Mouse (Mus musculus) gastrocnemius, postnatal 4 days (tissue): ENCODE data around the gene Hist2h2ac. TPM values are rescaled to one million over a fixed set of nuclear protein-coding genes. Genes with fewer than 3 reads are reported as not detected.
"Not testable (repeated sequence)": the region's sequence is repeated elsewhere in the genome, so short reads cannot be mapped to it uniquely, and the experiment has no call there.

ENCODE experiments used
- DNase-seq, 2 experiments: peaks; one replicate each; pipeline ENCODE4 v3.0.0; 2021 to 2022; ENCODE audit warnings: low spot score in 2 of 2, mixed read lengths in 2 of 2
- total RNA-seq, 2 experiments: library from RNA; stranded (reverse); gene quantifications; 2 replicates each; pipeline ENCODE4 v1.2.3; 2021

Gene Hist2h2ac
- total RNA-seq, 2 experiments from 2014 or later: 126 to 168 TPM

DNA sequence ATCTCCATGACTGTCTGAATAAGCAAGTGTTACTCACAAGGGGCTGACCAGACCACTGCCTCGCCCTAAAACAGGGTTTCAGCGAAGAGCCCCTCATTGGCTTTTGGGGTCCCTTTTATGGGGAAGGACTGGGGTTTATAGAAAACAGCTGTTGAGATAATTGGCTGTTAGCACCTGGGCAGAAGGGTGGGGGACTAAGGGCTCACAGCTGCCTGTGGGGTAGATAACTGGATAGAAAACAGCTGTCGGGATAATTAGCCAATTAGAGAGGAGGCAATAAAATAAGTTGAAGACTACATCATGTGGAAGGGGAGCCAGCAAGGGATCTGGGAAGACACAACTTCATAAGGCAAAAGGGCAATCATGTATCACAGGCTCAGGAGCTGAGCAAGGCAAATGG, 30.2 kb upstream of the Hist2h2ac start:
- no peak for DNase-seq

DNA sequence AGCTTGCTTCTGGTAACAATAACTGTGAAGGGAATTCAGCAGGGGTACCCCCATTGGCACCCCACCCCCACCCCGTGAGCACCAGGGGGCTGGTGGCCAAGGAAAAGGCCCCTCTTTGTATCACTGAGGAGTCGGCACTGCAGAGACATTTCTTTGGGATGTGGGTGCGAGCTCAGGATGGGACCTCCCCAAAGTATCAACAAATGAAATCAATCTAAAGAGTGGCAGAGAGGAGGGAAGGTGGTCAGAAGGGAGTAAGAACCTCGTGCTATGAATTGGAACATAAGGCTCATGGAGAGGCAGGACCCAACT, 28.3 kb upstream of the Hist2h2ac start:
- DNase-seq: no peak

DNA sequence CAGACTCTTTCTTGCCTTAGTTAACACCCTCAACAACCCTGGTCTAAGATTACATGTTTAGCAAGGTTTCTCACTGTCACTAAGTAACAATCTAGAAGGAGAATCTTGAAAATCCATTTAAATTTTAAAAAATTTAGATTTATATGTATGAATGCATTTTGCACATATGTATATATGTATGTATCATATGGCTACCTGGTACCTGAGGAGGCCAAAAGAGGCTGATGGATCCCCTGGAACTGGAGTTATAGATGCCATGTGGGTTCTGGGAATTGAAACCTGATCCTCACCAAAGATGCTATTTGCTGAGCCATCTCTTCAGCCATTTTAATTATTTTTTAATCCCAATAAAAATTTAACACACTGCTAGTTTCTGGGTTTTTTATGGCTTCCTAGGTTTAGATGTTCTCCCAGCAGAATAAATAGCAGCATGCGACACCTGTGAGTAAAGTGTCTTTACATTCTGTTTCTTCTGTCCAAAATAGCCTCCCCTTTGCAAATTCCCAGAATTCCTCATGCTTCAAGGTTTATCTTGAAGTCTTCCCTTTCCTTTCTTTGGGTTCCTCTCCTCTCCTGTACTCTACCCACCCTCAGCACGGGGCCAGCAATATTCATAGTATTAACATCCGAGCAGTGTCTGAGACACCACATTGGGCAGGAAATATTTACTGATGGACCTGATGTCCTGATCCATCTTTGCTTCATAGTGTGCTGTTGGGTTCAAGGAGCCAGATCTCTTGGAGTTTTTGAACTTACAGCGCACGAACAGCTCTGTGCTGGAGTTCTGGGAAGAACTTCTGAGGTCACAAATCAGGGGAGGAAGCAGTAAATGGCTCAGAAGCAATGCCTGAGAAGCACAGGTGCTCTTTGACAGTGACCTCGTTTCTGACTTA, 27.7 kb upstream of the Hist2h2ac start:
- no peak for DNase-seq

DNA sequence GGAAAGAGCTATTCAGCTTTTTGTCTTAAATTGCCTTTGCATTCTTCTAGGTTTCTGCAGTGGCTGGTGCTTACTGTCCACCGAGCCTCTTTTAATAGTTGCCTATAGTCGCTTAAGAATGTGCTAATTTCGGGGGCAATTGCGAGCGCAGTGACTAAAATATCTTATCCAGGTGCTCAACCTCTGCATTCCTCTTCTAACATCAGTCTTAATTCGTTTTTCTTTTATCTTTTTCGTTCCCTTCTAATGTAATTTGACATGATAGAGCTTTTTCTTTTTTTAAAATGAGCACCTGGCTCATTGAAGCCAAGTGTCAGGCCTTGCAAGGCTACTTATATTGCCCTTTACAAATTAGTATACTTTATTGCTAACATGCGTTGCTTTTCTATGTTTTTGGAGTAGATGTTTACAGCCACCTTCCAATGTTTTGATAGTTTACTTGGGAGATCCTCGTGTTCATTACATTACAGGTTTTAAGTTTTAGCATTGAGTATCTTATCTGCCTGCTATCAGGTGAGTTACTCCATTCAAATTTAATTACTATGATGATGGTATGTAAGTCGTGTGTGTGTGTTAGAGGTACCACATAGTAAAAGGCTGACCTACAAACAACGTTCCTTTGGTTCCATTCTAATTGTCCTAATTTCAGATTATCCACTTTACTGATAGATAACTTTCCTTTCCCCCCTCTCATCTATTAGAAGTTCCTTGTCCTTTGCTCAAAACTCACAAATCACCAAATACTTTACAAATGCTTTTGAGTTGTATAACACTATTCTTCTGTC, 26.9 kb upstream of the Hist2h2ac start:
- DNase-seq: no peak

DNA sequence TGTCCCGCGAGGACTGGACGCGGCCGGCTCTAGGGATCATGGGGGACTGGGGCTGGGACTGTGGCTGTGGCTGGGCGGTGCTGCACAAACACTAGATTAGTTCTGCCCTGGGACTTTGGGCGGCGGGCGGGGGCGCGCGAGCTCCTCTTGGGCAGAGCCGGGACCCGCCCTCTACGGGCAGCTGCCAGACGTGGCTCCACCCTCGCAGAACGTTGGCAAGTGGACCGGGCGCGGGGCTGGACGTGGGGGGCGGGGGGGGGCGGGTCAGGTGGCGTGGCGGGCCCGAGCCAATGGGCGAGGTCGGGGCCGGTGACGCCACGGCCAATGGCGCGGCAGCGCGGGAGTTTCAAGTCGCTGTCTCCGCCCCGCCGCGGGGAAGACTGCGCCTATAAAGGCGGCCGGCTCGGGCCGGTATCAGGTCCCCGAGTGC, 25.8 kb upstream of the Hist2h2ac start, which contains the start of gene Hist2h3c1:
Gene Hist2h3c1 (plus strand): TSS at position 259 of the 430 bp plus-strand sequence.
- DNase-seq: not testable (repeated sequence)

DNA sequence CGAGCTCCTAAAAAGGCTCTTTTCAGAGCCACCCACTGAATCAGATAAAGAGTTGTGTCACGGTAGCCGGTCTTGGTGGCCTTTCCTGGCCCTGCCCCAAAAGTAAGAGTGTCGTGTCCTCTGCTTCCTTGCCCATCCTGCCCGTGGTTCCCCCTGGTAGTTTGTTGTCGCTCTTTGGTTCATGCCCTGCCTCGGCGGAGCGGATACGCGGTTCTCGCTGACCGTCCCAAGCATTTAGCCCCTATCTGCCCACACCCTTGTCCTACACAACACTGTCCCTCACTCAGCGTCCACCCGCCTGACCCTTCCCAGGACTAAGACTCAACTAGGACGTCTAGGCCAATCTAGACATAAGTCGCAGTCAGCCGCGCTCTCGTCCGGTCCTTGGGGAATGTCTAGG, 25.3 kb upstream of the Hist2h2ac start:
- not testable (repeated sequence) for DNase-seq

DNA sequence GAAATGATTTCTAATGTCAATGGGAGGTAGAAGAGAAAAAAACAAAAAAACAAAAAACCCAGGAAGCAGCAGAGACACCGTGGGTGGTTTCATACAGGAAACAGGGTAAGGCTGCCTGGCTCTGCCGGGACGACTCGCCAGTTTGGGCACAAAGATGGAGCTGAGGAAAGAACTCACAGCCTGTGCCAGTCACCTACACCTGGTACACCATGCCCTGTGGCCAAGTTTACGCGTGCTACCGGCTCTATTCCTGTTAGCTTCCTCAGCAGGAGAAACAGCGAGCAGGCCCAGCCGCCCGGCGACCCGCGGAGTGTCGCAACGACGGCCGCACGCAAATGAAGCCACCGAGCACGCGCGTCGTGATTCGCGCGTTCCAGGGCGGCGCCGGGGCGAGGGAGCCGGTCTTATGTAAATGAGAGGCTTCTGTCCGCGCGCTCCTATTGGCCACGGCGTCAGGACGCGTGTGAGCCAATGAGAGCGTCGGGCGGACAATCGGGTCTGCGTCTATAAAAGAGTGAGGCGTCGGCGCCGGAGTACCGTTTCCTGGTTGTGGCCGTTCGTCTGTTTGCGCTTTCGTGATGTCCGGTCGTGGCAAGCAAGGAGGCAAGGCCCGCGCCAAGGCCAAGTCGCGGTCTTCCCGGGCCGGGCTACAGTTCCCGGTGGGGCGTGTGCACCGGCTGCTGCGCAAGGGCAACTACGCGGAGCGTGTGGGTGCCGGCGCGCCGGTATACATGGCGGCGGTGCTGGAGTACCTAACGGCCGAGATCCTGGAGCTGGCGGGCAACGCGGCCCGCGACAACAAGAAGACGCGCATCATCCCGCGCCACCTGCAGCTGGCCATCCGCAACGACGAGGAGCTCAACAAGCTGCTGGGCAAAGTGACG, 24.6 kb upstream of the Hist2h2ac start, which contains the start of gene Hist2h2aa1:
Gene Hist2h2aa1 (plus strand): TSS at position 495 of the 884 bp plus-strand sequence.
- peak; percentile 65 to 81 for DNase-seq

DNA sequence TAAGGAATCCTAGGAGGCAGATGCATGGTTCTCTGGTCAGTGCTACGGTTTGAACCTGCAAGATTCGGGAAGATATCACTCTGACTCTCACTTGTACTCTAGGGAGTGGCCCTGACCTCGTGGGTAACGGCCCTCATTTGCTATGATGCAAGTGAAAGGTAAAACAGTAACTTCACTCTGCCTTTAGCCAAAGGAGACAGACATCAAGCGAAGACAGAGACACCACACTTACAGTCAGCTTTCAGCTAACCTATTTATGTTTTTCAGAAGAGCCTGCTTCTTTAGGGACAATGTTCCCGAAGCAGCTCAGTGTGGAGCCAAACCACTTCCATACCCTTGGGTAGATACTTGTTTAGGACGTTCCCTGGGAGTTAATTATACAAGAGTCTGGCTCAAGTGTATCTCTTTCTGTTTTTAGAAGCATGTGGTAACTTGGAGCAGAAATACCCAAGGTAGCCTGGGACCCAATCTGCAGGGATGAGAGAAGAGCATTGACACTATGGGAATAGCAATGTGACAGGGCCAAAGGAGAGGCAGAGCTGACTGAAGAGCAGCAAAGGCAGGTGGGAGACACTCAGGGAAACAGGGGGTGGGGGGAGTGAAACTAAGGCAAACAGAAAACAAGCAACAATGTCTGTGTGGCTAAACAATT, 23.4 kb upstream of the Hist2h2ac start:
- DNase-seq: no peak

DNA sequence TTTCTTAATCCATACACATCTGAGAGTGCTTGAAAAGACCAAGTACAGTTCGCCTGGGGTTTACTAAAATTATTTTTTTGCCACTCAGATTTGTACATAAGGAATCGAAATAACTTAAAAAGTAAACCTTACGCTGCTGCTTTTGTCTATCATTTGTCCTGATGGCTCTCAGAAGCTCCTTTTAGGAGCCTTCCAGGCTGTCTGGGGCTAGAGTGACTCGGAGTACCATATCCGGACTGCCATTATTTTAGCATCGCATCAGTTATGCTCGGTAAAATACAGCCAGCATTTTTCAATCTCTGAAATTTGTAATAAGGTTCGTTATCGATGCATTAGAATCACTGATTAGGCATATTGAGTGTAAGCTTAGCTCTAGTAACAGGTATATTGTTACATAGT, 20.1 kb upstream of the Hist2h2ac start:
- no peak for DNase-seq

DNA sequence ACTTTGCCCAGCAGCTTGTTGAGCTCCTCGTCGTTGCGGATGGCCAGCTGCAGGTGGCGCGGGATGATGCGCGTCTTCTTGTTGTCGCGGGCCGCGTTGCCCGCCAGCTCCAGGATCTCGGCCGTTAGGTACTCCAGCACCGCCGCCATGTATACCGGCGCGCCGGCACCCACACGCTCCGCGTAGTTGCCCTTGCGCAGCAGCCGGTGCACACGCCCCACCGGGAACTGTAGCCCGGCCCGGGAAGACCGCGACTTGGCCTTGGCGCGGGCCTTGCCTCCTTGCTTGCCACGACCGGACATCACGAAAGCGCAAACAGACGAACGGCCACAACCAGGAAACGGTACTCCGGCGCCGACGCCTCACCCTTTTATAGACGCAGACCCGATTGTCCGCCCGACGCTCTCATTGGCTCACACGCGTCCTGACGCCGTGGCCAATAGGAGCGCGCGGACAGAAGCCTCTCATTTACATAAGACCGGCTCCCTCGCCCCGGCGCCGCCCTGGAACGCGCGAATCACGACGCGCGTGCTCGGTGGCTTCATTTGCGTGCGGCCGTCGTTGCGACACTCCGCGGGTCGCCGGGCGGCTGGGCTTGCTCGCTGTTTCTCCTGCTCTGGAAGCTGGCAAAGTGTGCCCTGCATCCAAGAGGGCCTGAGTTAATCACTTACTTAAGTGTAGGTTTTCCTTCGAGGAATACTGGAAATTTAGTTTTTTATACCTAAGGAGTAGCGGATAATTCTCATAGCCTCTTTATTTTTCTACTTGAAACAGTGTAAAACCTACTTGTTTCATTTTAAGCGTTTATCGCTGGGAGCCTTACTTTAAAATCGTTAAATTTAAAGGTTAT, 19.5 kb upstream of the Hist2h2ac start, which contains the start of gene Hist2h2aa2:
Gene Hist2h2aa2 (minus strand): TSS at position 328 of the 850 bp plus-strand sequence.
- DNase-seq: peak; percentile 82 to 94

DNA sequence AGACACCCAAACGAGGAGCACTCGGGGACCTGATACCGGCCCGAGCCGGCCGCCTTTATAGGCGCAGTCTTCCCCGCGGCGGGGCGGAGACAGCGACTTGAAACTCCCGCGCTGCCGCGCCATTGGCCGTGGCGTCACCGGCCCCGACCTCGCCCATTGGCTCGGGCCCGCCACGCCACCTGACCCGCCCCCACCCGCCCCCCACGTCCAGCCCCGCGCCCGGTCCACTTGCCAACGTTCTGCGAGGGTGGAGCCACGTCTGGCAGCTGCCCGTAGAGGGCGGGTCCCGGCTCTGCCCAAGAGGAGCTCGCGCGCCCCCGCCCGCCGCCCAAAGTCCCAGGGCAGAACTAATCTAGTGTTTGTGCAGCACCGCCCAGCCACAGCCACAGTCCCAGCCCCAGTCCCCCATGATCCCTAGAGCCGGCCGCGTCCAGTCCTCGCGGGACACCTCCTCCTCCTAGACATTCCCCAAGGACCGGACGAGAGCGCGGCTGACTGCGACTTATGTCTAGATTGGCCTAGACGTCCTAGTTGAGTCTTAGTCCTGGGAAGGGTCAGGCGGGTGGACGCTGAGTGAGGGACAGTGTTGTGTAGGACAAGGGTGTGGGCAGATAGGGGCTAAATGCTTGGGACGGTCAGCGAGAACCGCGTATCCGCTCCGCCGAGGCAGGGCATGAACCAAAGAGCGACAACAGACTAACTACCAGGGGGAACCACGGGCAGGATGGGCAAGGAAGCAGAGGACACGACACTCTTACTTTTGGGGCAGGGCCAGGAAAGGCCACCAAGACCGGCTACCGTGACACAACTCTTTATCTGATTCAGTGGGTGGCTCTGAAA, 18.5 kb upstream of the Hist2h2ac start, which contains the start of gene Hist2h3c2:
Gene Hist2h3c2 (minus strand): TSS at position 174 of the 840 bp plus-strand sequence.
- peak in 1 of 2 experiments; percentile 41 for DNase-seq

DNA sequence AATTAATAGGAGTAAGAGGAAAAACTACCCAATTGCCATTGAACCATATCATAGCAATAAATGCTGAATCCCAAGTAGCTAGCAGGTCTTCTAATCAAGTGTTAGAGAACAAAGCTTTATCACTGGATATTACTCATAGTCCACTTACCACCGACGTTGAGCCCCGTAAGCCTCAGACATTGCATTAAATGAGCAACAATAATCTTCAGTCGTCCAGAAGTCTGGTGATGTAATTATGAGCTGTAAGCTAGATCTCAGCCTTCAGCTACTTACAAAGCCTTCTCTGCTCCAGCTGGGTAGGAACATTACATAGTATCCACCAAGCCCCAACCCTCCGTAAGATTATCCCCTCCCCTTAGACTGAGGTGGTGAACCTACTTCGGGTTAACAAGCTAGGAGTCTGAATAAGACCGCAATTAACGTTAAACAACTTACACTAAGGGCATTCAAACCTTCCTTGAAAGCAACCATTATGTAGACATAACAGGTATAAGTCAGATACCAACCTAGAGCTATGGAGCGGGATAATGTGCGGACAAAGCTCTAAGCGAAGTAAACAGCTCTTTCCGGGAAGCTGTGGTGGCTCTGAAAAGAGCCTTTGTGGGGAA, 17.3 kb upstream of the Hist2h2ac start:
- DNase-seq: no peak

DNA sequence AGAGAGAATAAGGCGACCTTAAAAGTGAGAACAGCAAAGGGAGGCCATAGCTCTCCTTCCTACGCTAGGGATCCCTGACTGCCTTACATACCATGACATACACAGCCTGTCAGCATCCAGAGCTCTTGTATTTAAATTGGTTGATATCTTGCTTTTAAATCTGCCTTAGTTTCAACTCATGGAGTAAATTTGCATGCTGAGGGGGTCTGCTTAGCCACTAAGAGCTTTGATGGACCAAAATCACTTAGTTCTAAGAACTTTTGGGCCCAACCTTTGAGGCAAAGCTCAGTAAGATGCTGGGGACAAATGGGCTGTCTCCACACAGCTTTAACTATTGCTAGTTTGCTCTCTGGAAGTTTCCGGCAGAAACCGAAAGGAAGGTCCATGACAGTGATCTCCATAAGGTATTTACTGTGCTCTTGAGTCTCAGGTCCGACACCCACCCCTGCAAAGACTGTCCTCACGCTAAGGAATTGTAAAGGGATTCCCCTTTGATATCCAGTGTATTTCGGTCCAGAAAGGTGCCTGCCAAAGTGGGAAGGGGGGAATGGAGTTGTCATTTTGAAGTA, 16.7 kb upstream of the Hist2h2ac start:
- no peak for DNase-seq

DNA sequence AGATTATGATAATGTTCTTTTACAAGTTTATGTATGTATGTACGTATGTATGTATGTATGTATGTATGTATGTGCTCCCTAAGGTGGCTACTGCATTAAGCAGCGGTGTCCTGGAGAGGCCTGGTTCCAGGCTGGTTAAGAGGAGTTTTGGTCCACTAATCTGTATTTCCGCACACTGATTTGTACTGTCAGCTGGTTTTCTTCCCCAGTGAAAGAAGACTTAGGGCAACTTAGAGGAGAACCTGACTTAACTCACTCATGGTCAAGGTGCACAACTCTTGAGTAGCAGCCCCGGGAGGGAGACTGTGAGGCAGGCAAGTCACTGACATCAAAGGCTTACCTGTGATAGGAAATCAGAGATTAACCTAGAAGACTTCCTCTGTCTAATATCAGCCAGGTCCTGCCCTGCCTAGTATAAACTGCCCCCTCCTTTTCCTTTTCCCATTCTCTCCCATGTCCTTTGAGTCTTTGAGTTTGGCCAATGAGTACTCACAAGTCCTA, 16.2 kb upstream of the Hist2h2ac start:
- no peak for DNase-seq

DNA sequence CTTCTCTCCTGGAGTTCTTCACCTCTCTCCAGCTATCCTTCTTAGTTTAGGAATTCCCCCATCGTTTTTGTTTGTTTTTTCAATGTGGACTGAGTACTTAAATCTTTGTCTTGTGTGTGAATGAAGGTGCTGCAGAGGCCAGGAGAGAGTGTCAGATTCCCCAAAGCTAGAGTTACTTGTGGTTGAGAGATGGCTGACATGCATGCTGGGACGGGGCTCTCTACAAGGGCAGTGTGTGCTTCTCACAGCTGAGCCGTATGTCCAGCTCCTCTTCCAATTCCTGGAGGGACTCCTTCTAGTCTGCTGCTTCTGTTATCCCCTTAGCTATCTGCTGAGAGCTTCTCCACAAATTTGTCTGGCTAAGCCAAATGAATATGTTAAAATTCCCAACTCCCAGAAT, 15.2 kb upstream of the Hist2h2ac start:
- DNase-seq: no peak

DNA sequence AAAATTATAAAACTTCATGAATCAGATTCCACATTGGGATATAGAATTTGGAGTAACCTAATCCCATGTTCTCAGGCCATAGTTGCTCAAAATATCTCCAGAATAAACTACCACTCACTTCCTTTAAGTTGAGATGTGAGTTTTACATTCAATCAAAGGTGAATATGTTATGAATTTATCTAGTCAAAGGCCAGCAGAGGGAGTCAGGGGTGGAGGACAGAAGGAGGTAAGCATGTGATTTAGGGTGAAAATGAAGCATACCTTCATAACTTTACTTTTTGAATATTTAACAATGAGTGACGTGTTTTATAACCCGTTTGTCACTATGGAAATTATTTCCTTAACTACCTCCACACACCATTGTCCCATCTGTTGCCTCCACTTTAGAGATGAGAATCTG, 14.2 kb upstream of the Hist2h2ac start:
- no peak for DNase-seq

DNA sequence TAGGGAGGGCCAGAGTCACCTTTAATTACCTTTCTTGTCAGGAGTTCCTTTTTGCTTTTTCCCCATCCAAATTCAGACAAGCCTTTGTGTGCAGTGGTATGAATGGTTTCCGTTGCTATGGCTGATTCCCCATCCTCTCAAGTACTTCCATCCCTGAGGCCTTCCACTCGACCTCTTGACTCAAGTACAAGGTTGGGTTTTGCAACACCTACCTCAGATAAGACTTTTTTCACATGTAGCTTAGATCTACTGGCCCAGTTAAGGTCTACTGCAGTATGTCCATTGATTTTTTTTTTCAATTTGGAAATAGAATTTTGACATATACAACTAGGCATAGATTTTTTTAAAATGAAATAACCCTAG, 11.1 kb upstream of the Hist2h2ac start:
- DNase-seq: no peak
